Mouse (Mus musculus): Measurements from ENCODE around the gene Wdr77. TPM values are rescaled to one million over a fixed set of nuclear protein-coding genes. Genes with fewer than 3 reads are reported as not detected.
"Not testable (repeated sequence)": the region's sequence is repeated elsewhere in the genome, so short reads cannot be mapped to it uniquely, and the experiment has no call there.

Gene Wdr77
- polyA plus RNA-seq, 1 experiment from 2014 or later: 127 TPM

- not testable (repeated sequence) for ATAC-seq (ENCODE audit: insufficient number of reproducible peaks, insufficient read depth, low FRiP score, low TSS enrichment); H3K4me1 ChIP-seq; H3K9me3 ChIP-seq; H3K27me3 ChIP-seq; H3K27ac ChIP-seq; H3K9ac ChIP-seq; H3K4me2 ChIP-seq (replicated peaks); H3K36me3 ChIP-seq; H3K4me3 ChIP-seq
- 71% methylated on average over 10 of the region's 10 CpGs for WGBS
Measured at GRCm38 (mm10) chr3:106003360-106003759, 44.2 kb downstream of the Wdr77 start.

GRCm38 (mm10) chr3:106014546-106014945 is 55.4 kb downstream of the Wdr77 start, which contains the start of gene Pifo:
TSS of gene Pifo (minus strand) at chr3:106014646.
- no peaks in the 10 kb centered on the region for H3K9me3 ChIP-seq
- no peak for ATAC-seq (ENCODE audit: insufficient number of reproducible peaks, insufficient read depth, low FRiP score, low TSS enrichment)
- no peak within 1 kb of the TSS for H3K9ac ChIP-seq
- no peaks in the 10 kb centered on the region for H3K4me1 ChIP-seq
- 77% methylated on average over 2 of the region's 2 CpGs for WGBS
- H3K27ac ChIP-seq: no peak within 1 kb of the TSS
- H3K4me2 ChIP-seq (replicated peaks): no peak within 1 kb of the TSS
- H3K27me3 ChIP-seq: no peaks in the 10 kb centered on the region
- H3K4me3 ChIP-seq: no peak within 1 kb of the TSS
- H3K36me3 ChIP-seq: no peaks in the 10 kb centered on the region

Other genes starting within 250 kb of the Wdr77 start
- 82.1 and 83.4 TPM in 2 replicates for gene Rap1a, start 158.0 kb upstream of the Wdr77 start, polyA plus RNA-seq (2016; fragmentation: Nextera tagmentation; extraction: Ambion mirVana)
- 0.26 TPM in 1 of 2 replicates, not detected in the other for gene Adora3, start 88.5 kb upstream of the Wdr77 start, polyA plus RNA-seq (2016; fragmentation: Nextera tagmentation; extraction: Ambion mirVana)
- not detected in 2 replicates for gene Tmigd3, start 88.5 kb upstream of the Wdr77 start, polyA plus RNA-seq (2016; fragmentation: Nextera tagmentation; extraction: Ambion mirVana)
- 0.33 and 0.46 TPM in 2 replicates for gene I830077J02Rik, start 26.7 kb upstream of the Wdr77 start, polyA plus RNA-seq (2016; fragmentation: Nextera tagmentation; extraction: Ambion mirVana)
- gene Atp5f1, start 730 bp downstream of the Wdr77 start, polyA plus RNA-seq (2016; fragmentation: Nextera tagmentation; extraction: Ambion mirVana): 419 and 438 TPM in 2 replicates
- gene Ovgp1, start 14.3 kb downstream of the Wdr77 start, polyA plus RNA-seq (2016; fragmentation: Nextera tagmentation; extraction: Ambion mirVana): 1.6 and 1.9 TPM in 2 replicates
- gene Pifo, start 55.3 kb downstream of the Wdr77 start, polyA plus RNA-seq (2016; fragmentation: Nextera tagmentation; extraction: Ambion mirVana): not detected in 2 replicates
- not detected in 2 replicates for gene Chil5, start 73.4 kb downstream of the Wdr77 start, polyA plus RNA-seq (2016; fragmentation: Nextera tagmentation; extraction: Ambion mirVana)
- gene Chia1, start 153.9 kb downstream of the Wdr77 start, polyA plus RNA-seq (2016; fragmentation: Nextera tagmentation; extraction: Ambion mirVana): not detected in 2 replicates
- not detected in 2 replicates for gene Chil3, start 208.2 kb downstream of the Wdr77 start, polyA plus RNA-seq (2016; fragmentation: Nextera tagmentation; extraction: Ambion mirVana)